In the genomic region with DNA sequence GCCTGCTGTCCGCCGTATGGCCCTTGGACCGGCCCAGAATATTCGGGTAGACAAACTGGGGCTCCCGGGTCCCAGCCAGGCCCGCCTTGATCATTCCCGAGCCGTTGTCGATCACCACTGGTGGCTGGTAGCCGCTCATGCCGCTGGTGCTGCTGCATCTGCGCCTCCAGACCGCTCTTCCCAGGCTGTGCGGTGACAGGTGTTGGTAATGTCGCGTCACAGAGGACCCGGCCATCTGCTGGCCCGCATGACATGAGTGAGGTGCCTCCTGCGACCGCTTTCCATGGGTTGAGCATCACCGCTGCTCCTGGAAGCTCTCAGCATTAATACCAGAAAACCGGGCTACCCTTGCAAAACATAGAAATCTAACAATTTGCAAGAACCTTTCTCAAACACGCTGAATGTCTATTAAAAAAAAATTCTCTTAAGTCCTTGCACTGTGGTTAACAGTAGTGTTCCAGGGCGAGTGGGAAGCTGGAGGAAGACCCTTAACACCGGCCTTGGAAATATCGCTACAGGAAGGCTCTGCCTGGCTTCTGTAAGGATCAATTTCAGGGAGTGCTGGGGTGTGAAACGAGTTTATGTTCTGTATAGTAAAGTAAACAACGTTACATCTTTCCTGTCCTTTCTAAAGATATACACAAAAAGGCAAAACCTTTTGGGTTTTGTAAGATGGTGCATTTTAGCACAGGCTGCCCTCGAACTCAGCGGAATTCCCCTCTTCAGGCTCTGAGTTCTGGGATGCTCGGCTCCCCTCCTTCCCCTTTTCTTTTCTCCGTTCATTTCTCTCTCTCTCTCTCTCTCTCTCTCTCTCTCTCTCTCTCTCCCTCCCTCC, we compare ENCODE assay signal across 8 mouse cellular contexts. TPM values are rescaled to one million over a fixed set of nuclear protein-coding genes. Genes with fewer than 3 reads are reported as not detected.
DNase-seq lines count a peak whose midpoint lies in the region; ATAC-seq and TF ChIP-seq lines count a peak whose summit lies in the region.

A gene (minus strand): TSS at position 229 of the 835 bp plus-strand sequence.

- peak within 1 kb of the TSS; percentile 83 for H3K4me3 ChIP-seq in intestine, postnatal 0 days (ENCODE audit: low read depth, low read length)
- peak within 1 kb of the TSS; percentile 83 for H3K4me3 ChIP-seq in liver, embryonic 13.5 days (replicated peaks)
- peak within 1 kb of the TSS; percentile 84 for H3K4me3 ChIP-seq in neural tube, embryonic 13.5 days

- H3K27ac ChIP-seq in intestine, postnatal 0 days (ENCODE audit: low read depth, low read length) = peak within 1 kb of the TSS; percentile 46; the same call in 1 of the 2 replicates
- peak within 1 kb of the TSS; percentile 75 for H3K27ac ChIP-seq in liver, embryonic 13.5 days
- H3K27ac ChIP-seq in neural tube, embryonic 13.5 days (replicated peaks) = peak within 1 kb of the TSS; percentile 69

- peak within 1 kb of the TSS; percentile 82 for H3K4me2 ChIP-seq in intestine, postnatal 0 days (replicated peaks; ENCODE audit: low read depth)
- H3K4me2 ChIP-seq in liver, embryonic 13.5 days = peak within 1 kb of the TSS; percentile 91
- peak within 1 kb of the TSS; percentile 72 for H3K4me2 ChIP-seq in neural tube, embryonic 13.5 days

- DNase-seq in lung, adult 18-20 months = peak; percentile 22 to 31
- no peak for DNase-seq in lung, postnatal 25 days (ENCODE audit: low spot score)
- DNase-seq in cerebellum, adult 9-10 months = peak; percentile 82
- peak; percentile 51 to 62 for DNase-seq in frontal cortex, postnatal 36 days (ENCODE audit: low spot score in 2 of 2)
- DNase-seq in liver, embryonic 13.5 days = peak; percentile 26
- no peak for DNase-seq in urinary bladder, postnatal 36 days (ENCODE audit: low spot score in 2 of 2)

- no peaks in the 10 kb centered on the region for H3K27me3 ChIP-seq in intestine, postnatal 0 days (replicated peaks; ENCODE audit: control insufficient read depth, insufficient read depth, low read length)
- peaks cover 41% of the 10 kb centered on the region for H3K27me3 ChIP-seq in liver, embryonic 13.5 days
- H3K27me3 ChIP-seq in neural tube, embryonic 13.5 days = peaks cover 4% of the 10 kb centered on the region; the same call in 1 of the 2 replicates

- peaks cover 4% of the 10 kb centered on the region; the same call in 1 of the 2 replicates for H3K36me3 ChIP-seq in intestine, postnatal 0 days (ENCODE audit: control insufficient read depth, insufficient read depth)
- H3K36me3 ChIP-seq in liver, embryonic 13.5 days = peaks cover 9% of the 10 kb centered on the region
- peaks cover 9% of the 10 kb centered on the region; the same call in 1 of the 2 replicates for H3K36me3 ChIP-seq in neural tube, embryonic 13.5 days

- H3K4me1 ChIP-seq in intestine, postnatal 0 days (replicated peaks; ENCODE audit: control insufficient read depth, insufficient read depth, low read length) = no peaks in the 10 kb centered on the region
- H3K4me1 ChIP-seq in liver, embryonic 13.5 days (replicated peaks) = peaks cover 41% of the 10 kb centered on the region
- H3K4me1 ChIP-seq in neural tube, embryonic 13.5 days (replicated peaks) = peaks cover 36% of the 10 kb centered on the region

- WGBS in intestine, postnatal 0 days = 2% methylated on average over 32 of the region's 32 CpGs
- WGBS in liver, embryonic 13.5 days (ENCODE audit: insufficient replicate concordance) = 2% methylated on average over 32 of the region's 32 CpGs
- WGBS in neural tube, embryonic 13.5 days = 2% methylated on average over 32 of the region's 32 CpGs

- TF ChIP-seq CTCF in intestine, postnatal 0 days (IDR thresholded peaks at IDR 0.05; ENCODE audit: low read depth) = no peak

- no peaks in the 10 kb centered on the region for H3K9me3 ChIP-seq in intestine, postnatal 0 days (ENCODE audit: control insufficient read depth)
- no peaks in the 10 kb centered on the region for H3K9me3 ChIP-seq in liver, embryonic 13.5 days (replicated peaks)
- H3K9me3 ChIP-seq in neural tube, embryonic 13.5 days = no peaks in the 10 kb centered on the region

- ATAC-seq in intestine, postnatal 0 days = no peak
- ATAC-seq in liver, embryonic 13.5 days (ENCODE audit: low read depth) = no peak
- ATAC-seq in neural tube, embryonic 13.5 days (ENCODE audit: low read depth) = no peak

- peak within 1 kb of the TSS; percentile 48; the same call in 1 of the 2 replicates for H3K9ac ChIP-seq in intestine, postnatal 0 days (ENCODE audit: low read depth, low read length)
- H3K9ac ChIP-seq in liver, embryonic 13.5 days = peak within 1 kb of the TSS; percentile 76
- H3K9ac ChIP-seq in neural tube, embryonic 13.5 days = peak within 1 kb of the TSS; percentile 70

RNA-seq across cellular contexts. Expression of the gene that starts here (rescaled TPM):
- 0.12 TPM in 2 replicates for polyA plus RNA-seq in intestine, postnatal 0 days (2015; fragmentation: Nextera tagmentation; extraction: Ambion mirVana)
- not detected in 2 replicates for polyA plus RNA-seq in liver, embryonic 13.5 days (2015; fragmentation: Nextera tagmentation; extraction: Ambion mirVana)
- 0.32 and 0.59 TPM in 2 replicates for polyA plus RNA-seq in neural tube, embryonic 13.5 days (2015; fragmentation: Nextera tagmentation; extraction: Ambion mirVana)

Comparison
In these comparisons a context has a peak if more than half of its experiments do, and no peak if none do; other contexts are left out.
1. DNase-seq: peak in lung, adult 18-20 months (2 of 2), cerebellum, adult 9-10 months (single experiment) and frontal cortex, postnatal 36 days (2 of 2); none in lung, postnatal 25 days (single experiment) and urinary bladder, postnatal 36 days (0 of 2).
2. Peak in DNase-seq, H3K4me3 ChIP-seq, H3K27ac ChIP-seq, H3K9ac ChIP-seq and H3K4me2 ChIP-seq in liver, embryonic 13.5 days; RNA of the gene not detected or under 1 TPM.
3. Peak in every context shown above with its lines, with median percentiles within 50 percentile points of each other: H3K27ac ChIP-seq, H3K4me2 ChIP-seq, H3K4me3 ChIP-seq and H3K9ac ChIP-seq.